Mouse (Mus musculus) WW6 (cell line): Measurements from ENCODE around the gene Wdfy4.
A peak's percentile ranks its signal among the peaks of the same experiment; 100 is the strongest.

Experiments used
- DNase-seq: peaks from one replicate; pipeline ENCODE4 v3.0.0-alpha.2; 2013; ENCODE audit warnings: low read depth, low spot score

The Wdfy4 gene

GRCm38 (mm10) chr14:32984176-32984738, 201.1 kb downstream of the Wdfy4 start:
- DNase-seq, result no peak

DNA sequence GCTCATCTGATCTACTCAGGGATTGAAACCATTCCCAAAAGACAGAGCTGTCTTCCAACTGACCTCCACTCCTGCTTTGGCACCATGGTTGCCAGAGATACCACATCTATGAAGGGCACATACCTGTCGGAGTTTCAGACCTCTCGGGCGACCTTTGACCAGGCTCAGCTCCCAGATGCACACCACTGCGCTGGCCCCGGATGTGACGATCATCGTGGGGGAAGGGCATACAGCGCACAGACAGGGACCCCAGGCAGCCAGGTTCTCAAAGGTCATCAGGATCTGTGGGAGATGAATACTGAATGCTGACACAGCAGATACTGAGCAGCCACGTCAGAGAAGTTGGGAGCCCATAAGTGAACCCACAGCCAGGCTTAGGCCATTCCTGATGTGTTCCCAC, 214.6 kb downstream of the Wdfy4 start:
- DNase-seq, result no peak

- no peak for DNase-seq
These were observed 220.6 kb downstream of the Wdfy4 start for GRCm38 (mm10) chr14:32964742-32965141.

GRCm38 (mm10) chr14:32960481-32960880, 224.8 kb downstream of the Wdfy4 start:
- DNase-seq, result peak; percentile 18

GRCm38 (mm10) chr14:32958671-32959070, 226.6 kb downstream of the Wdfy4 start:
- no peak for DNase-seq

GRCm38 (mm10) chr14:32956486-32956885, 228.8 kb downstream of the Wdfy4 start:
- no peak for DNase-seq

DNA sequence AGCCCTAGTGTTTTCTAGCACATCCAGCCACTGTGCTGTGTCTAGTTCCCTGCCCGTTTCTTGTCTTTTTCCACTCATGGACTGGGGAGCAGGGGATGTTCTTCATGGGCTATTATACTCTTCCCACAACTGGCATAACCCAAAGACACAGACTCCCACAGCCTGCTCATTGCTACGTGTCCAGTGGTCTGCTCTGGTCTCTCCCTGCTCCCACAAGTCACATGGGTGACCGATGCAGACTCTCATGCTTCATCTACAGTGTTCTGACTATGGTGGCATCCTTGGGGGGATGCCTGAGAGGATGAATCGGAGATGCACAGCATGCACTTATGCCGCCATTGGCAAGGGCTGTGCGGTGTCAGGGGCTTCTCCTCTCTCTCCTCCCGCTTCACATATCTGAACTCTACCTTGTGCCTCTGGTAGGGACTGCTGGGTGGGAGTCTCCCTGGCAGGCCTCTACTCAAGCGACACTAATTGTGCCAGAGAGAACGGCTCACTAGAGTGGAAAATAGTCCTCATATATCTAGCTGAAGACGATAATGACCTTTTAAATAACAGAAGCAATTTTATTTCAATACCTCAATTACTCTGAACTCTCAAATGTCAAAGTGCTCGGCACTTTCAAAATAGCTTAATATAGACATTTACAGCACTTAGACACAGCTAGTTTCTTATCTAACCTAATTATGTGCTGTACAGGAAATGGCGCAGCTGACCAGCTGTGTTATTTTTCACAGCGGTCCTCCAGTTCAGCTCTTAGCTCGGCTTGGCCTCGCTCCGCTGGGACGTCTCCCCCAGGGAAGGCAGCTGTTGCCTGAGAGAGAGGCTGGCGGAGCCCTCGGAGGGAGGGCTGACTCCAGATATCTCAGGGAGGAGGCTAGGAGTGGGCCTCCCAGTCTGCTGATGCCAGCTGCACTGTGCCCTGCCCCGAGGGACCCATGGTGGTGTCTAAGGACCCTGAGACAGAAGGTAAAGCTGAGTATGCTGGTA, 234.7 kb downstream of the Wdfy4 start:
- DNase-seq, result no peak

DNA sequence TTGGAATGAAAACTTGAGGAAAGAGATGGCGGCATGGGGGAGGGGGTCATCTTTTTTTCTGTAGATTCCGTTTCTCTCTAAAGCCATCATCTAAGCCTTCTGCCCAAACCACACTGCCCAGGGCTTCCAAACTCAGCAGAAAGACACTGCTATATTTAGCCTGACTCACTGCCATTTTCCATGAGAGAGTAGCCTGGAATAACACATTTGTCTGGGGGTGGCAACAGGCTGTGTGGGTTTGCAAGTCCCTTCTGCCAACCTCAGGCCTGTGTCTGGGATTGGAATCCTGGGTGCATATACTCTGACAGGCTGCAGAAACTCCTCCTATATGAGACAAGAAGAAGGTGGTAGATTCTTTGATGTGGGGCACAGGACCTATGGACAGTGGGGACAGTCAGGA, 237.8 kb downstream of the Wdfy4 start:
- DNase-seq, result no peak

GRCm38 (mm10) chr14:32939217-32939616, 246.1 kb downstream of the Wdfy4 start:
- no peak for DNase-seq

GRCm38 (mm10) chr14:32934064-32934463, 251.2 kb downstream of the Wdfy4 start:
- DNase-seq, result no peak

DNA sequence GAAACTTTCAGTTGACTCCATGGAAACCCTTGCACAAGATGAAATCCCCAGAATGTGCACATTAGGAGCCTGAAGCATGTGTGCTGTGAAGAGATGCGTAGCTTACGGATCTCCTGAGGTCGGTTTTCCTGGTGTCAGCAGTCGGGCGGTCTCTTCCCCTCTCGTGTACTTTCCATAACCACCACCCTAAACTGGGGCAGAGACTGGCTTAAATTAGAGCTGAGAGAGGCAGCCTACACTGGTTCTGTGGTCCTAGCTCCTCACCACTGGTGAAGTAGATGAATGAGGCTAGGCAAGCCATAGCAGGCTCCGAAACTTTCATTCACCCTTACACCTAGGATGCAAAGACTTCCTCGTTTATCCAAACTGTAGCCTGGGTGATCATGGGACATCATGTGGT, 253.1 kb downstream of the Wdfy4 start:
- DNase-seq, result no peak

DNA sequence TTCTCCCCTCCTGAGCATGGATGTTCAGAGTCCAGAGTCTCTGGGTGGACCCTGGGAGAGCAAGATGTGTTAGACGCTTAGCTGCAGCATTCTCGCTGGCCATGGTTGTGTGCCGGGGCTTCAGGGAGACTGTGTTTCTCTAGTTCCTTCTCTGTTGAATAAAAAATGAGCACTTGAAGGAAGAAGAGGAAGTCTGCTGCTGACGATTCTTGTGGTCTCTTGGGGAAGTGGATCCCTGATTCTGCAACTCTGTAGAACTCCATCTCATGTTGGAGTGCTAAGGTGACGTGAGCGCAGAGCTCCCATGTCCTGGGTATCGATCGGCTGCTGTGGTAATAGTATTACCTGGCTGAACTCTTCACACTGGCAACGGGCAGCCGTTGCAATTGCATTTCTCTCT, 253.6 kb downstream of the Wdfy4 start:
- DNase-seq, result no peak

DNA sequence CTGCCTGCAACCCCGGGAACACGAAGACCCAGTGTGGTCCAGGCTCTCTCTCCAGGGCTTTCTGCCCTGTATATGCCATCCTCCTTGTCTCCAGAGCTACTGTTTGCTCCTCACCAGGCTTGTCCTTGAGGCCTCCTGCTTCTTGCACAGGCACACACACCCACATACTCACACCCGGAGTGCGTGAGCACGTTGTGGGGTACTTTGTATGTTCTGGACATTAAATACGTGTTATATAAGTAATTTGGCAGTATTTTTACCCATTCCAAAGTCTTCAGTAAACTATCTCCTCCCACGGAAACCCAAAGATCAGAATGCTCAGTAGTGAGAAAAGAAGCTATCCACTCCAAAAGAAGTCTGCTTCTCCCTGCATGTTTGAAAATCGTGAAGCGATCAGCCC, 261.4 kb downstream of the Wdfy4 start:
- DNase-seq, result no peak

DNA sequence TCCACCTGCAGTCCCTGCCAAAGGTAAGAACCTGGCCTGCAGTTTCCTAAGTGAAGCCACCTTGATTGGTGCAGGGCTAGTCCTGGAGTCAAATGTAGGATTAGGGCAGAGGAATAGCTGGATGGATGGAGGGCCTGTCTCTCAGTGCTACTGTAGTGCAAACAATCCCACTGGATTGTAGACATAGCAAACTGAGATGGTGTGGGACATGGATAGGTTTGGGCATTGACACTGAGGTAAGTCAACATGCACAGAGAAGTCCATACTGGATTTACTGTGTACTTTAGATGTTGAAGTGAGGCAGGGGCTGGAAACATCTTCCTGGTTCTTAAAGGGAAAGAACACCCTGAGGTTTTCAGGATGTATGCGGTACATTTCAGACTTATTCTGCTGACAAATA, 267.4 kb downstream of the Wdfy4 start:
- DNase-seq, result no peak

GRCm38 (mm10) chr14:32915360-32915759, 269.9 kb downstream of the Wdfy4 start:
- DNase-seq, result no peak

- no peak for DNase-seq
These were observed 274.1 kb downstream of the Wdfy4 start for GRCm38 (mm10) chr14:32911187-32911586.
